Mouse (Mus musculus): ENCODE results near the gene Cdk19. TPM values are rescaled to one million over a fixed set of nuclear protein-coding genes. Genes with fewer than 3 reads are reported as not detected.

Gene Cdk19
- polyA plus RNA-seq, 1 experiment from 2014 or later = 6.3 TPM

GRCm38 (mm10) chr10:40374828-40375227 lies 35.5 kb downstream of the Cdk19 start:
- Histone ChIP-seq H3K9ac (no peak overlapping the region), H3K27ac (no peak overlapping the region), H3K36me3 (no peaks in the 10 kb centered on the region), H3K4me2 (replicated peaks) (no peak overlapping the region), H3K4me1 (replicated peaks) (peaks cover 7% of the 10 kb centered on the region; the same call in 1 of the 2 replicates), H3K27me3 (replicated peaks) (no peaks in the 10 kb centered on the region), H3K4me3 (replicated peaks) (no peak overlapping the region), H3K9me3 (no peaks in the 10 kb centered on the region)
- WGBS = 69% methylated on average over 7 of the region's 7 CpGs
- ATAC-seq = no peak

- H3K27me3 ChIP-seq (replicated peaks) = no peaks in the 10 kb centered on the region
- H3K36me3 ChIP-seq = no peaks in the 10 kb centered on the region
- no peak overlapping the region for H3K9ac ChIP-seq
- H3K4me3 ChIP-seq (replicated peaks) = no peak overlapping the region
- peaks cover 7% of the 10 kb centered on the region; the same call in 1 of the 2 replicates for H3K4me1 ChIP-seq (replicated peaks)
- 80% methylated on average over 3 of the region's 3 CpGs for WGBS
- no peak overlapping the region for H3K27ac ChIP-seq
- H3K4me2 ChIP-seq (replicated peaks) = no peak overlapping the region
- H3K9me3 ChIP-seq = no peaks in the 10 kb centered on the region
- no peak for ATAC-seq
These were observed 36.9 kb downstream of the Cdk19 start for GRCm38 (mm10) chr10:40376286-40376685.

GRCm38 (mm10) chr10:40378284-40378683 lies 38.9 kb downstream of the Cdk19 start:
- H3K4me2 ChIP-seq (replicated peaks) = no peak overlapping the region
- no peak overlapping the region for H3K9ac ChIP-seq
- H3K4me1 ChIP-seq (replicated peaks) = no peaks in the 10 kb centered on the region
- 81% methylated on average over 4 of the region's 4 CpGs for WGBS
- no peaks in the 10 kb centered on the region for H3K36me3 ChIP-seq
- H3K4me3 ChIP-seq (replicated peaks) = no peak overlapping the region
- H3K27ac ChIP-seq = no peak overlapping the region
- H3K27me3 ChIP-seq (replicated peaks) = no peaks in the 10 kb centered on the region
- no peaks in the 10 kb centered on the region for H3K9me3 ChIP-seq
- ATAC-seq = no peak

- Histone ChIP-seq H3K27ac (no peak overlapping the region), H3K4me3 (replicated peaks) (no peak overlapping the region), H3K4me1 (replicated peaks) (no peaks in the 10 kb centered on the region), H3K36me3 (no peaks in the 10 kb centered on the region), H3K27me3 (replicated peaks) (no peaks in the 10 kb centered on the region), H3K9ac (no peak overlapping the region), H3K4me2 (replicated peaks) (no peak overlapping the region), H3K9me3 (no peaks in the 10 kb centered on the region)
- 60% methylated on average over 1 of the region's 1 CpGs for WGBS
- ATAC-seq = no peak
These were observed 40.3 kb downstream of the Cdk19 start for GRCm38 (mm10) chr10:40379682-40380081.

- Histone ChIP-seq H3K4me3 (replicated peaks) (no peak overlapping the region), H3K4me2 (replicated peaks) (no peak overlapping the region), H3K27ac (no peak overlapping the region), H3K9ac (no peak overlapping the region), H3K9me3 (no peaks in the 10 kb centered on the region), H3K4me1 (replicated peaks) (no peaks in the 10 kb centered on the region), H3K27me3 (replicated peaks) (no peaks in the 10 kb centered on the region), H3K36me3 (no peaks in the 10 kb centered on the region)
- ATAC-seq = no peak
- 92% methylated on average over 3 of the region's 3 CpGs for WGBS
These were observed 46.0 kb downstream of the Cdk19 start for GRCm38 (mm10) chr10:40385397-40385796.

- Histone ChIP-seq H3K9ac (no peak overlapping the region), H3K4me2 (replicated peaks) (no peak overlapping the region), H3K9me3 (no peaks in the 10 kb centered on the region), H3K4me1 (replicated peaks) (no peaks in the 10 kb centered on the region), H3K36me3 (no peaks in the 10 kb centered on the region), H3K27ac (no peak overlapping the region), H3K4me3 (replicated peaks) (no peak overlapping the region), H3K27me3 (replicated peaks) (no peaks in the 10 kb centered on the region)
- no peak for ATAC-seq
- 89% methylated on average over 4 of the region's 4 CpGs for WGBS
These were observed 46.8 kb downstream of the Cdk19 start for GRCm38 (mm10) chr10:40386126-40386525.

GRCm38 (mm10) chr10:40393447-40394143 lies 54.2 kb downstream of the Cdk19 start:
- Histone ChIP-seq H3K36me3 (0 out of 2 replicates have a peak, but pooled peaks cover 4% of the 10 kb centered on the region), H3K9me3 (no peaks in the 10 kb centered on the region), H3K4me2 (replicated peaks) (no peak overlapping the region), H3K27ac (no peak overlapping the region), H3K27me3 (replicated peaks) (no peaks in the 10 kb centered on the region), H3K4me3 (replicated peaks) (no peak overlapping the region), H3K4me1 (replicated peaks) (no peaks in the 10 kb centered on the region), H3K9ac (no peak overlapping the region)
- no peak for ATAC-seq
- WGBS = 65% methylated on average over 2 of the region's 2 CpGs

- Histone ChIP-seq H3K36me3 (0 out of 2 replicates have a peak, but pooled peaks cover 4% of the 10 kb centered on the region), H3K9me3 (no peaks in the 10 kb centered on the region), H3K4me3 (replicated peaks) (no peak overlapping the region), H3K9ac (no peak overlapping the region), H3K27me3 (replicated peaks) (no peaks in the 10 kb centered on the region), H3K4me2 (replicated peaks) (no peak overlapping the region), H3K27ac (no peak overlapping the region), H3K4me1 (replicated peaks) (no peaks in the 10 kb centered on the region)
- ATAC-seq = no peak
- 44% methylated on average over 3 of the region's 3 CpGs for WGBS
These were observed 59.5 kb downstream of the Cdk19 start for GRCm38 (mm10) chr10:40398842-40399241.

- H3K9me3 ChIP-seq = no peaks in the 10 kb centered on the region
- WGBS = 51% methylated on average over 2 of the region's 2 CpGs
- ATAC-seq = no peak
- no peak overlapping the region for H3K9ac ChIP-seq
- no peak overlapping the region for H3K4me3 ChIP-seq (replicated peaks)
- H3K27me3 ChIP-seq (replicated peaks) = no peaks in the 10 kb centered on the region
- H3K27ac ChIP-seq = no peak overlapping the region
- H3K36me3 ChIP-seq = 0 out of 2 replicates have a peak, but pooled peaks cover 4% of the 10 kb centered on the region
- no peaks in the 10 kb centered on the region for H3K4me1 ChIP-seq (replicated peaks)
- no peak overlapping the region for H3K4me2 ChIP-seq (replicated peaks)
These were observed 60.0 kb downstream of the Cdk19 start for GRCm38 (mm10) chr10:40399328-40399727.

- no peaks in the 10 kb centered on the region for H3K4me1 ChIP-seq (replicated peaks)
- 0 out of 2 replicates have a peak, but pooled peaks cover 4% of the 10 kb centered on the region for H3K36me3 ChIP-seq
- no peak overlapping the region for H3K4me2 ChIP-seq (replicated peaks)
- H3K27me3 ChIP-seq (replicated peaks) = no peaks in the 10 kb centered on the region
- H3K9ac ChIP-seq = no peak overlapping the region
- H3K4me3 ChIP-seq (replicated peaks) = no peak overlapping the region
- no peak for ATAC-seq
- H3K27ac ChIP-seq = no peak overlapping the region
- WGBS = 81% methylated on average over 4 of the region's 4 CpGs
- no peaks in the 10 kb centered on the region for H3K9me3 ChIP-seq
These were observed 60.9 kb downstream of the Cdk19 start for GRCm38 (mm10) chr10:40400293-40400692.

GRCm38 (mm10) chr10:40406655-40407054 lies 67.3 kb downstream of the Cdk19 start:
- WGBS = 69% methylated on average over 3 of the region's 3 CpGs
- no peak for ATAC-seq
- no peaks in the 10 kb centered on the region for H3K9me3 ChIP-seq
- H3K4me1 ChIP-seq (replicated peaks) = no peaks in the 10 kb centered on the region
- no peak overlapping the region for H3K27ac ChIP-seq
- no peak overlapping the region for H3K4me2 ChIP-seq (replicated peaks)
- no peaks in the 10 kb centered on the region for H3K36me3 ChIP-seq
- H3K27me3 ChIP-seq (replicated peaks) = no peaks in the 10 kb centered on the region
- no peak overlapping the region for H3K9ac ChIP-seq
- no peak overlapping the region for H3K4me3 ChIP-seq (replicated peaks)

GRCm38 (mm10) chr10:40409336-40409735 lies 70.0 kb downstream of the Cdk19 start:
- Histone ChIP-seq H3K9ac (no peak overlapping the region), H3K4me3 (replicated peaks) (no peak overlapping the region), H3K4me1 (replicated peaks) (no peaks in the 10 kb centered on the region), H3K9me3 (no peaks in the 10 kb centered on the region), H3K27me3 (replicated peaks) (no peaks in the 10 kb centered on the region), H3K36me3 (no peaks in the 10 kb centered on the region), H3K4me2 (replicated peaks) (no peak overlapping the region), H3K27ac (no peak overlapping the region)
- no peak for ATAC-seq
- 75% methylated on average over 2 of the region's 2 CpGs for WGBS

GRCm38 (mm10) chr10:40411370-40411769 lies 72.0 kb downstream of the Cdk19 start:
- Histone ChIP-seq H3K27me3 (replicated peaks) (no peaks in the 10 kb centered on the region), H3K4me2 (replicated peaks) (no peak overlapping the region), H3K9me3 (no peaks in the 10 kb centered on the region), H3K27ac (no peak overlapping the region), H3K9ac (no peak overlapping the region), H3K36me3 (no peaks in the 10 kb centered on the region), H3K4me3 (replicated peaks) (no peak overlapping the region), H3K4me1 (replicated peaks) (no peaks in the 10 kb centered on the region)
- no peak for ATAC-seq
- WGBS = 90% methylated on average over 2 of the region's 2 CpGs
